Mouse (Mus musculus) bone marrow macrophage, adult 2 months (primary cell): ENCODE measurements around the gene Lrrc43. TPM values are rescaled to one million over a fixed set of nuclear protein-coding genes. Genes with fewer than 3 reads are reported as not detected.
A peak's percentile ranks its signal among the peaks of the same experiment; 100 is the strongest.
"Not testable (repeated sequence)": the region's sequence is repeated elsewhere in the genome, so short reads cannot be mapped to it uniquely, and the experiment has no call there.

Experiments
- H3K27ac ChIP-seq: 2 replicates; pipeline ENCODE4 v1.5.1; 2012; ENCODE audit warnings: low read depth, low read length; ENCODE audit not compliant: insufficient read depth
- H3K4me1 ChIP-seq: 2 replicates; pipeline ENCODE4 v1.6.1; 2012; ENCODE audit warnings: low read length; ENCODE audit not compliant: control insufficient read depth, insufficient read depth
- H3K4me3 ChIP-seq: 2 replicates; pipeline ENCODE4 v1.5.1; 2012; ENCODE audit warnings: mild to moderate bottlenecking, low read length, moderate library complexity; ENCODE audit not compliant: insufficient read depth
- CTCF ChIP-seq: IDR thresholded peaks from 2 replicates; pipeline ENCODE4 v1.5.1; 2012; ENCODE audit warnings: low read depth, mild to moderate bottlenecking, low read length, moderate library complexity
- POLR2A ChIP-seq: IDR thresholded peaks from 2 replicates; pipeline ENCODE4 v1.6.1; 2012; ENCODE audit warnings: mild to moderate bottlenecking, low read depth, low read length, borderline replicate concordance
- polyA plus RNA-seq: library from polyadenylated mRNA; stranded (reverse); fragments of >200 nt; gene quantifications from 2 replicates; pipeline ENCODE4 v1.2.4, GENCODE M21; 2012; ENCODE audit not compliant: missing spikeins, insufficient read depth, insufficient read length

Gene Lrrc43
- polyA plus RNA-seq, 1 experiment: not detected

DNA sequence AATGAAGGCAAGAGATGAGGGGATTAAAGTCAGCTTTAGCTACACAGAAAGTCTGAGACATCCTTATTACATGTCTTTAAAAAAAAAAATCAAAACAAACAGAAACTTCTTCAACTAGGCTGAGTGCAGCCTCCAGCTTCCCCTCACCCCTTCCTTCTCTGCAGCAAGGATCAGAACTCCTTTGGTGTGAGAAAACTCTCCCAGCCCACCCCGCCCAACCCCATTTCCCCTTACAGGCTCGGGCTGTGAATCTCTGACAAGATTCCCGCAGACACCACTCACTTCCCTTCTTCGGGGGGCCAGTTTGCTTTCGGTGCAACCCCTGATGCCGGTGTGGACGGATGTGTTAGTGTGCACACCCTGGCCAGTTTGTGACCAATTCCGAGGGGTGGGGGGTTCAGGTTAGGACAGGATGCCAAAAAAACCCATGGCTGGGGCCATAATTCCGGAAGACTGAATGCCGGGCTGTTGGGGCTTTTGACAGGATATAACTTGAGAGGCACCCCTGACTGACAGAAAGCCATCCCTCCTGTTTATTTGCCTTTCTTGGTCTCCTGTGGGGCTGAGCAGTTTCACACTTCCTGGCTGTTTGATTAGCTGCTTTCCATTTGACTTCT lies 18.2 kb upstream of the Lrrc43 start:
- no peak for TF ChIP-seq POLR2A
- TF ChIP-seq CTCF: 0 out of 2 replicates have a peak, but pooled peaks have one; percentile 24

DNA sequence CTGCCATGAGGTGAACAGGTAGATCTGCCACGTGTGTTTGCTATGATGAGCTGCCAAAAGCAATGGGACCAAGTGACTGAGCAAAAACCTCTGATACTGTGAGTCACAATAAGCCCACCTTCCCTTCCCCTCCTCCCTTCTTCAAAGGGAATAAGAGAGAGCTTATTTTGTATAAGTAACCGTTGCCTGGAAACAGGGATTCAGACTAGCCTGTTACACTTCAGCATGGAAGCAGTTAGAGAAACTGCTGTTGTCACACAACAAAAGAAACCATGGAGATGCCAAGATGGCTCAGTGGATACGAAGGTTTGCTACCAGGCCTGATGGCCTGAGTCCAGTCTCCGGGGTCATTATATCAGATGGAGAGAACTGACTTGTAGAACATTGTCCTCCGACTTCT lies 15.3 kb upstream of the Lrrc43 start:
- Histone ChIP-seq H3K27ac (no peak overlapping the region), H3K4me1 (peaks cover 3% of the 10 kb centered on the region; the same call in 1 of the 2 replicates), H3K4me3 (no peak overlapping the region)
- TF ChIP-seq POLR2A (no peak), CTCF (no peak)

More for the DNA sequence above, 18.2 kb upstream of the Lrrc43 start:
- Histone ChIP-seq H3K27ac (no peak overlapping the region), H3K4me1 (peaks cover 3% of the 10 kb centered on the region; the same call in 1 of the 2 replicates), H3K4me3 (peak overlapping the region; percentile 27)

DNA sequence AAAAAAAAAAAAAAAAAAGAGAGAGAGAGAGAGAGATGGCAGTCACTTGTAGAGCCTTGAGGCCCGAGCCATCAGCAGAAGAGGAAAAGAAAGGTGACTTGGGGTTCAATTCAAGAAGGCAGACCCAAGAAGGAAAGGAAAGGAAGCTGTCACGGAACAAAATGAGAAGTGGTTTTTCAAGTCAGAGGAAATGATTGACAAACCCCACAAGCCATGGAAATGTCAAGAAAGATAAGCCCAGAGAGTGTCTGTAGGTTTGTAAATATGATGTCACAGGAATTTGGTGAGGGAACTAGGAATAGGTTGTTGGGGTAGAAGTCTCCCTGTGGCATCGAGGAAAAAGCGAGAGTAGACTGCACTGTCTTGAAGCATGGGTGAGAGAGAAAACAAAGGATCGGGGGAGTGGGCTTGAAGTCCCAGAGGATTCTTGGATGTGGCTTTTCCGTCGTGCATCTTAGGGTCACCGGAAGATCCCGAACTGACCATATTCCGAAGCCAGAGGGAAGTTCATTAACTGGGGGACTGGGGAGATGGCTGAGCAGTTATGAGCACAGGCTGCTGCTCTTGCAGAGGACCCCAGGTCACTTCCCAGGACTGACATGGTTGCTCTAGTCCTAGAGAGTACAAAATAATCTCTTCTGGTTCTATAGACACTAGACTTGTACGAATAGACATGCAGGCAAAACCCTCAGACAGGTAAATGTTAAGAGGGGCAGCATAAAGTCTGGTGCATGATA lies 1.3 kb upstream of the Lrrc43 start:
- Histone ChIP-seq H3K4me1 (no peaks in the 10 kb centered on the region), H3K27ac (no peak overlapping the region), H3K4me3 (no peak overlapping the region)
- no peak for TF ChIP-seq CTCF
- TF ChIP-seq POLR2A: no peak

DNA sequence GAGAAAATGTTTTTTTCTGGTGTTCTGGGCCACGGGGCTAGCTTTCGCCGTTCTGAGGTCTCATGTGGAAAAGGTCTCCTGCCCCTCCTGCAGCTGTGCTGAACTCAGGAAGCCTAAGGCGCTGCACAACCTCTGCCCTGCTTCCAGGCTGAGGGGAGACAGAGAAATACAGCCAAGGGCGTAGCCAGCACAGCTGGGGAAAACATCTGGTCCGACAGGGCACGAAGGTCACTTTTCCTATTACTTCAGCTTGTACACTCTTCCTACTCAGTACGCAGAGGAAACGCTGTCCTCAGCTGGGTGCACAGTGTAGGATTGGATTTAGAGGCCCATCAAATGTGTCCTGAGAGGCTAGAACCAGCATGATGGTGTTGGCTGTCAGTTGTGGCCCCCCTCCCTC lies 830 bp downstream of the Lrrc43 start:
- H3K4me1 ChIP-seq: no peaks in the 10 kb centered on the region
- no peak overlapping the region for H3K4me3 ChIP-seq
- H3K27ac ChIP-seq: no peak overlapping the region
- TF ChIP-seq CTCF (no peak), POLR2A (no peak)

DNA sequence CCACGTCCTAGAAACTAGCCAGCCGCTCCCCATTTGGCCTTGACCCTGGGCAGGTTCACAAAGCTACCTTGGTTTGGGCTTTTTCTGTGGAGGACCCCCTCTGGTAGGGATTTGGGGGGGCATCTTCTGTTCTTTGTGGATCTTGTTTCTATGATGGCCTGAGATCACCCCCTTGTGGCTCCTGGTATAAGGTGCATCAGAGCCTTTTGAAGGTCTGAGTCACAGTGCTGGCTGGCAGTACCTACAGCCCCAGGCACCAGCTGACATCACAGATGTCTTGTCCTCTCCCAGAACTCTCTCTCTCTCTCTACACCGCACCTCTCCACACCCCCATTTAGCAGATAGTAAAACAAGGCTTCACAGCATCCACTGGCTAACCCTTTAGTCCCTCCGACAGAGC lies 10.6 kb downstream of the Lrrc43 start:
- no peak overlapping the region for H3K27ac ChIP-seq

DNA sequence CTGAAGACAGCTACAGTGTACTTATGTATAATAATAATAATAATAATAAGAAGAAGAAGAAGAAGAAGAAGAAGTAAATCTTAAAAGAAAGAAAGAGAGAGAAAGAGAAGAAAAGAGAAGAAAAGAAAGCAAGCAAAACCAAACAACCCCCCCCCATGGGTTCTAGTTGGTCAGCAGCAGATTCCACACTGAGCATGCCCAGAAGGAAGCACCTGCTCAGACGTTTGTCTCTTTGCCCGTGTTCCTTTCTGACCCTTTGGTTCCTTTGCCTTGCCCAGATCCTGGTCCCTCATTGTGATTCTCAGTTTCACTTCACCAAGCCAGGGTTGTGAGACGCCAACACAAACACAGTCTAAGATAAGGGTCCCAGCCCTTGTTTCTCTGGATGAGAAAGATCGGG lies 12.9 kb downstream of the Lrrc43 start:
- TF ChIP-seq POLR2A (no peak), CTCF (no peak)
- H3K4me3 ChIP-seq: no peak overlapping the region
- no peaks in the 10 kb centered on the region; the same call in 1 of the 2 replicates for H3K4me1 ChIP-seq
- H3K27ac ChIP-seq: no peak overlapping the region

More for the DNA sequence above, 10.6 kb downstream of the Lrrc43 start:
- H3K4me1 ChIP-seq: no peaks in the 10 kb centered on the region; the same call in 1 of the 2 replicates
- TF ChIP-seq CTCF (no peak; the same call in 1 of the 2 replicates), POLR2A (no peak)
- no peak overlapping the region for H3K4me3 ChIP-seq

DNA sequence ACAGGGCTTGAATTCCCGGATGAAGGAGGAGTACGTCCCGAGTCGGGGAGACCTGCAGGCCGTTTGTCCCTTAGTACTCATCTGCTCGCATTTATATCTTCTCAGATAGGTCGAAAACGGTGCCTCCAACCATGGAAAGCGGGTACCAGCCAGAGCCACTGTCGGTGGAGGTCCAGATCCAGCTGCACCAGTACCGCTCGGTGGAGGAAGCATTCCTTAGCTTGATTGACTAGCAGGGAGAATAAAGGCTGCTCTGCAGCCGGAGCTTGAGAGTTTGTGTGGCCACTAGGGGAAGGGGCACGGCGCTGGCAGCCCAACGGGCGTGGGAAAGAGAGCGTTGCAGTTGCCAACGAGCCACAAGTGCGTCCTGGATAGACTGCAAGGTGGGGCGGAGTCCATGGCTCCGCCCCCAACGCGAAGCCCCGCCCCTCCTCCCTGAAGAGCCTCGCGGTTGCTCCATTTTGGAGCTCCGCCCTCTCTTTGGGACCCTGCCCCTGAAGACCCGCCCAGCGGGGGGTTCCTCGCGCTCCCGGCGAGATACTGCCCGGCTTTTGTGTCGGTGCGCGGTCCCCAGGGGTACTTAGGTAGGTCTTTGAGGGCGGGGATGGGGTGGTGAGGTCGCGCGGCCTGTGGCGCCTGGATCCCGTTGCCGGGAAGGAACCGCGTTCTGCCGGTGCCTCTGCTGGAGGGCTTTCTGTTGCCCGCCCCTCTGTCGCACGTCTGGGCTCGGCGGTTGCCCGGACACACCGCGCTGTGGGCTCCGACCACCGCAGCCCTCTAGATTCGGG lies 19.0 kb downstream of the Lrrc43 start:
- Histone ChIP-seq H3K4me3 (peak overlapping the region; percentile 58), H3K27ac (no peak overlapping the region), H3K4me1 (peaks cover 3% of the 10 kb centered on the region; the same call in 1 of the 2 replicates)
- TF ChIP-seq POLR2A: no peak
- no peak for TF ChIP-seq CTCF

DNA sequence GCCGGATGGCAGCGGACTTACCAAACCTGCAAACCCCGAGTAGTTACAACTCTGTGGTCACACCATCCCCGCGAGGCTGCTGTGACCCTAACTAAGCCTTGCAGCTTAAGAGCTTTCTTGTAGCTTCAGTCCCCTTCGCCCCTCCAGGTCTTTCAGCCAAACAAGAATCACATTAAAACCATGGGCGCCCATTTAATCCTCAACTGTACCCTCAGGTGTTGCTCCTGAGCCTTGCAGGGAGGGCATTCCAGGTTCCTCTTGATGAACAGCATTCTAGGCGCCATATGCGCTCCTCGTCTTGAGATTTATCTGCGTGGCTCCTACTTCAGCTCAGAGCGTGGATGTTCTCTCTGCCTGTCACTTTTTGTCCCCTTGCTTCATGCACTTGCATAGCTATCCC lies 19.8 kb downstream of the Lrrc43 start:
- no peak overlapping the region for H3K27ac ChIP-seq
- TF ChIP-seq CTCF (no peak), POLR2A (no peak)
- H3K4me1 ChIP-seq: peaks cover 3% of the 10 kb centered on the region; the same call in 1 of the 2 replicates
- peak overlapping the region; percentile 58; the same call in 1 of the 2 replicates for H3K4me3 ChIP-seq

DNA sequence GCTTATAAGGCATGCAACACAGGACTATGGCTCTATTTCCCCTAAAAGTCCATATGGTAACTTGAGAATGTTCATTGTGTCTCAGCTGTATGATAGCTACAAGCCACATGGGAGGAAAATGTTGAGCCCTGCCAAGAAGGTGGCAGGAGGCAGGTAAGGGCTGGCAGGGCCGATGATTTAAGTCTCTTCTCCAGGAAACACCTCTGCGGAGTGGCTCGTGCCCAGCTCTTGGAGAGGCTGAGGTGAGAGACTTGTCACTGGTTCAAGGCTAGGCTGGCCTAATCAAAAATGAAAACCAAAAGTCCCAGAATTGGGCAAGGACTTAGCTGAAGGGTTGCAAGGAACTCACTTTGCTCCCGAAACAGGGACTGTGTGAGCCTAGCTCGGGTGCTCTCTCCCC lies 21.1 kb downstream of the Lrrc43 start, which contains the start of gene B3gnt4:
TSS of gene B3gnt4 (plus strand) at position 301 of the 400 bp plus-strand sequence.
- Histone ChIP-seq H3K27ac (no peak within 1 kb of the TSS), H3K4me1 (peaks cover 3% of the 10 kb centered on the region; the same call in 1 of the 2 replicates), H3K4me3 (no peak within 1 kb of the TSS)
- TF ChIP-seq POLR2A (no peak), CTCF (no peak)

DNA sequence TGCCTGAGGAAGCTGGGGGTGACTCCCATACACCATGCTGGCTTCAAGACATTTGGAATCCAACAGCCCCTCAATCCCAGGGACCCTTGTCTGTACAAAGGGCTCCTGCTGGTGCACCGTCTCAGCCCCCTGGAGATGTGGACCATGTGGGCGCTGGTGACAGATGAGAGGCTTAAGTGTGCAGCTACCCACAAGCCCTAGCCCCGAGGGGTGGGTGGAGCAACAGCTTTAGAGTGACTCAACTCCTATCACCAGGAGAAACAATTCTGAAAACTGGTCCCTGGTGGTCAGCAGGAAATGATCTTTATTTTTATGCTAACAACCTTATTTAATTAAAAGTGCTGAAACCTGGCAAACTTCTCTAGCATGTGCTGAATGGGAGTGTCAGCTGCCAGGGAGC lies 22.3 kb downstream of the Lrrc43 start:
- H3K4me3 ChIP-seq: not testable (repeated sequence)

More for the DNA sequence above, 22.3 kb downstream of the Lrrc43 start:
- not testable (repeated sequence) for H3K27ac ChIP-seq, H3K4me1 ChIP-seq
